Mouse (Mus musculus) yolk sac, embryonic 10.5 days (tissue): ENCODE results near the gene Cbx8.

Source experiments
- DNase-seq: peaks from one replicate; pipeline ENCODE4 v3.0.0-alpha.2; 2017; ENCODE audit warnings: low spot score

The Cbx8 gene

GRCm38 (mm10) chr11:119078691-119079444 is 38.1 kb upstream of the Cbx8 start:
- DNase-seq, result peak; percentile 68

- no peak for DNase-seq
These were observed 37.0 kb upstream of the Cbx8 start for GRCm38 (mm10) chr11:119077755-119078154.

- no peak for DNase-seq
These were observed 35.0 kb upstream of the Cbx8 start for GRCm38 (mm10) chr11:119075805-119076204.

GRCm38 (mm10) chr11:119073876-119074433 is 33.2 kb upstream of the Cbx8 start:
- DNase-seq, result no peak

- DNase-seq, result no peak
These were observed 32.2 kb upstream of the Cbx8 start for GRCm38 (mm10) chr11:119072986-119073385.

GRCm38 (mm10) chr11:119072239-119072638 is 31.5 kb upstream of the Cbx8 start:
- DNase-seq, result no peak

GRCm38 (mm10) chr11:119066841-119067240 is 26.1 kb upstream of the Cbx8 start:
- no peak for DNase-seq

- no peak for DNase-seq
These were observed 18.5 kb upstream of the Cbx8 start for GRCm38 (mm10) chr11:119059256-119059655.

GRCm38 (mm10) chr11:119058041-119058995 is 17.5 kb upstream of the Cbx8 start:
- no peak for DNase-seq

- no peak for DNase-seq
These were observed 16.5 kb upstream of the Cbx8 start for GRCm38 (mm10) chr11:119057291-119057690.

GRCm38 (mm10) chr11:119056301-119057211 is 15.8 kb upstream of the Cbx8 start:
- DNase-seq, result peak; percentile 43

GRCm38 (mm10) chr11:119055571-119056131 is 14.9 kb upstream of the Cbx8 start:
- no peak for DNase-seq

GRCm38 (mm10) chr11:119054351-119055345 is 13.9 kb upstream of the Cbx8 start:
- DNase-seq, result no peak

GRCm38 (mm10) chr11:119053738-119054350 is 13.1 kb upstream of the Cbx8 start:
- DNase-seq, result no peak

GRCm38 (mm10) chr11:119053257-119053670 is 12.5 kb upstream of the Cbx8 start:
- peak; percentile 85 for DNase-seq

- DNase-seq, result peak; percentile 43
These were observed 12.0 kb upstream of the Cbx8 start for GRCm38 (mm10) chr11:119052661-119053256.

- peak; percentile 39 for DNase-seq
These were observed 11.3 kb upstream of the Cbx8 start for GRCm38 (mm10) chr11:119051927-119052660.

GRCm38 (mm10) chr11:119051426-119051825 is 10.7 kb upstream of the Cbx8 start:
- DNase-seq, result no peak
